Mouse (Mus musculus) limb, embryonic 12.5 days (tissue): ENCODE results near the gene Ctbp2. TPM values are rescaled to one million over a fixed set of nuclear protein-coding genes. Genes with fewer than 3 reads are reported as not detected.

Experiments
- ATAC-seq: fragments of 200-750 bp; cut with Nextera tagmentation; 2 replicates; pipeline ENCODE4 v1.8.0; 2017; ENCODE audit warnings: low read depth, moderate TSS enrichment; ENCODE audit not compliant: insufficient number of reproducible peaks, insufficient read depth, low FRiP score, low TSS enrichment
- H3K27ac ChIP-seq: fragments of 300-500 bp; sonication (generic); 2 replicates; pipeline ENCODE4 v1.5.1; 2016; ENCODE audit warnings: mild to moderate bottlenecking, moderate library complexity
- H3K27me3 ChIP-seq: fragments of 300-500 bp; sonication (generic); 2 replicates; pipeline ENCODE4 v1.6.1; 2016; ENCODE audit warnings: mild to moderate bottlenecking, moderate library complexity
- H3K36me3 ChIP-seq: fragments of 300-500 bp; sonication (generic); 2 replicates; pipeline ENCODE4 v1.6.1; 2016; ENCODE audit warnings: mild to moderate bottlenecking, moderate library complexity
- H3K4me1 ChIP-seq: fragments of 300-500 bp; sonication (generic); replicated peaks from 2 replicates; pipeline ENCODE4 v1.6.1; 2016
- H3K4me2 ChIP-seq: fragments of 300-500 bp; sonication (generic); 2 replicates; pipeline ENCODE4 v1.6.1; 2016; ENCODE audit warnings: mild to moderate bottlenecking, moderate library complexity
- H3K4me3 ChIP-seq: fragments of 300-500 bp; sonication (generic); replicated peaks from 2 replicates; pipeline ENCODE4 v1.5.1; 2016; ENCODE audit warnings: mild to moderate bottlenecking
- H3K9ac ChIP-seq: fragments of 300-500 bp; sonication (generic); replicated peaks from 2 replicates; pipeline ENCODE4 v1.6.1; 2016; ENCODE audit warnings: mild to moderate bottlenecking, moderate library complexity
- H3K9me3 ChIP-seq: fragments of 300-500 bp; sonication (generic); 2 replicates; pipeline ENCODE4 v1.6.1; 2016; ENCODE audit warnings: mild to moderate bottlenecking, moderate library complexity
- WGBS: fragments of 180-500 bp; shearing (Covaris S2); methylation state at CpG from one replicate; pipeline ENCODE4 v1.1.7; 2016; 5-methylcytosine and 5-hydroxymethylcytosine counted together
- polyA plus RNA-seq: library from polyadenylated mRNA; unstranded; fragments of >200 nt; fragmentation: Nextera tagmentation; extraction: Ambion mirVana; gene quantifications from 2 replicates; pipeline ENCODE4 v1.2.1, GENCODE M21; 2016

The Ctbp2 gene
- polyA plus RNA-seq, 1 experiment from 2014 or later: 105 TPM

DNA sequence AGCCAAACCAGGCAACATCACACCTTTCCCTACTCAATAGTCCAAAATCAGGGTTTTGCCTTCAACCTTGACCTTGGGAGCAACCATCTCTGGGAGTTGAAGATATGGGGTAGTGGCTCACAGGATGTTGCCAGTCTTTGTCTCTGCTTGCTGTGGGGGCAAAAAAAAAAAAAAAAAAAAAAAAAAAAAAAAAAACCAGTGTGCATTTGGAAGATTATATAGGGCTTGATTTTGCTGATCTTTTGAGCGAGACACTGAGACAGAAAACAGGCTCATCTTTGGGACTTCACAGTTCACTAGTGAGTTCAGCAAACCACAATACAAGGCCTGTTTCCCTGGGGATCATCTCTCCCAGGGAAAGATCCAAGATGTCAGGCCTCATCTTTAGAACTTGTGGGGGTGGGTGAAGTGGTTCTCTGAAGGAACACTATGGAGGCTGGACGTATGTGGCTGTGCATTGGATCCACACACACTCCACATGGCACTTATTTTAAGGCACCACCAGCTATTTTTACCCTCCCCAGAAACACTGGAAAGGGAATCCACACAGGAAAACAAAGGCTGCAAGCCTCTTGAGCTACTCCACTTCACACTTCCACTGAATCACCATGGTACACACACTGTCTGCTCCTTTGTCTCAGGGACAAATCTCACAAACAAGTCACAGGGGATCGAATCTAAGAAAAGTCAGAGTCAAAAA, 84.4 kb downstream of the Ctbp2 start:
- Histone ChIP-seq H3K4me3 (no peak overlapping the region), H3K9me3 (no peaks in the 10 kb centered on the region), H3K36me3 (peaks cover 10% of the 10 kb centered on the region; the same call in 1 of the 2 replicates), H3K9ac (no peak overlapping the region), H3K4me1 (peaks cover 67% of the 10 kb centered on the region), H3K4me2 (no peak overlapping the region), H3K27ac (no peak overlapping the region), H3K27me3 (no peaks in the 10 kb centered on the region)
- ATAC-seq: no peak
- WGBS: 86% methylated on average over 3 of the region's 3 CpGs

DNA sequence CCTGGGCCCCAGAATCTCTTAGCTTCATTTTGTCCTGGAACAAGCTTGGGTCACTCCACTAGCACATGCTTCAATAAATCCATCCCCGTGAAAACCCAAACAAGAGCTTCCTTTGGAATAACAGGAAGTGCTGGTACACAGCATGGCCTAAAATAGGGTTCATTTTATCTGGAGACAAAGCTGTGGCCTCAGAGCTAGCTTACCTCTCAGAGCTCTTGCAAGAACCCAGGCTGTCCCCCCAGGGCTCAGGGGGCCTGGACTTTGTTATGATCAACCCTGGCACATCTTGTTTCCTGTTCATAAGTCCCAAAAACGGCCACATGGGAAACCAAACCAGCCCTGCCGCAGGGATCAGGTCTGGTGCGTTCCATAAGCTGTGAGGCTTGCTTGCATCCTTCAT, 86.5 kb downstream of the Ctbp2 start:
- peak overlapping the region; percentile 10; the same call in 1 of the 2 replicates for H3K4me2 ChIP-seq
- 6% methylated on average over 4 of the region's 4 CpGs for WGBS
- no peaks in the 10 kb centered on the region for H3K27me3 ChIP-seq
- no peak overlapping the region for H3K4me3 ChIP-seq
- no peaks in the 10 kb centered on the region for H3K36me3 ChIP-seq
- peaks cover 83% of the 10 kb centered on the region for H3K4me1 ChIP-seq
- H3K27ac ChIP-seq: peak overlapping the region; percentile 70
- H3K9ac ChIP-seq: no peak overlapping the region
- no peak for ATAC-seq
- no peaks in the 10 kb centered on the region for H3K9me3 ChIP-seq

DNA sequence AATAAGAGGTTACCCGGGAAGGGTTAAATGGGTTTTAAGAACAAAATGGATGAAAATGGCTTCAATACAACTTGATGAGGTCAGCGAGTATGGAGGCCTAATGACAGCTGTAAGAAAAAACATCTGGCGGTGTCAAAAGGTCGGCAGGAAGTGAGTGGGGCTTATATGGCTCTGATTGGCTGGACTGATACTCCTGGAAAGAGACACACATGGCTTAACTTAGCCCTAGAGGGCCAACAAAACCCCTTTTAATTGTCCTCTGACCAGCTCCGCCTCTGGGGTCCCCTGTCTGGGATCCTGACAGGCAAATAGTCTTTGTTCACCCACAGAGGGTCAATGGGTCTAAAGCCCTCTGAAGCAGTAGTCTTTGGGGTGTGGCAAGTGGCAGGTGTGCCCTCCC, 86.9 kb downstream of the Ctbp2 start:
- no peak overlapping the region for H3K4me3 ChIP-seq
- peak; percentile 58; the same call in 1 of the 2 replicates for ATAC-seq
- H3K9me3 ChIP-seq: no peaks in the 10 kb centered on the region
- H3K36me3 ChIP-seq: no peaks in the 10 kb centered on the region
- peaks cover 81% of the 10 kb centered on the region for H3K4me1 ChIP-seq
- no peak overlapping the region for H3K9ac ChIP-seq
- 11% methylated on average over 5 of the region's 5 CpGs for WGBS
- peak overlapping the region; percentile 10; the same call in 1 of the 2 replicates for H3K4me2 ChIP-seq
- no peaks in the 10 kb centered on the region for H3K27me3 ChIP-seq
- peak overlapping the region; percentile 70; the same call in 1 of the 2 replicates for H3K27ac ChIP-seq

DNA sequence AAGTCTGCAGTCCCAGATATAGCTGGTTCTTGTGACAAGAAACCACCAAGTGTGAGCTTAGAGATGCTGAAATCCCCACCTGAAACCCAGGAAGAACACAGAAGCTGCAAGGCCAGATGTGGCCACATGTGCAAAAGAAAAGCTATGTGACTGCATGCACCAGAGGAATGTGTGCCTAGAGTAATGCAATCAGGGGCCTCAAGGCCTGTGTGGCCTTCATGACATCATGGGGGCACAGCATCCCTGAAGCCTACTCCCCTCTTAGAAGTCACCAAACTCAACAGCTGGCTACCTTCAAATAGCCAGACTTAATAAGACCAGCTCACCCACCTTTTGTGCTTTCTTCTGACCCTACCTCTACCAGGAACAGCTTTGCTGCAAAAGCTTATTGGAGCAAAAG, 88.3 kb downstream of the Ctbp2 start:
- Histone ChIP-seq H3K36me3 (no peaks in the 10 kb centered on the region), H3K4me1 (peaks cover 74% of the 10 kb centered on the region), H3K27ac (0 out of 2 replicates have a peak overlapping the region, but pooled peaks have one; percentile 32), H3K9me3 (no peaks in the 10 kb centered on the region), H3K4me3 (no peak overlapping the region), H3K9ac (no peak overlapping the region), H3K27me3 (no peaks in the 10 kb centered on the region), H3K4me2 (no peak overlapping the region)
- no peak for ATAC-seq

DNA sequence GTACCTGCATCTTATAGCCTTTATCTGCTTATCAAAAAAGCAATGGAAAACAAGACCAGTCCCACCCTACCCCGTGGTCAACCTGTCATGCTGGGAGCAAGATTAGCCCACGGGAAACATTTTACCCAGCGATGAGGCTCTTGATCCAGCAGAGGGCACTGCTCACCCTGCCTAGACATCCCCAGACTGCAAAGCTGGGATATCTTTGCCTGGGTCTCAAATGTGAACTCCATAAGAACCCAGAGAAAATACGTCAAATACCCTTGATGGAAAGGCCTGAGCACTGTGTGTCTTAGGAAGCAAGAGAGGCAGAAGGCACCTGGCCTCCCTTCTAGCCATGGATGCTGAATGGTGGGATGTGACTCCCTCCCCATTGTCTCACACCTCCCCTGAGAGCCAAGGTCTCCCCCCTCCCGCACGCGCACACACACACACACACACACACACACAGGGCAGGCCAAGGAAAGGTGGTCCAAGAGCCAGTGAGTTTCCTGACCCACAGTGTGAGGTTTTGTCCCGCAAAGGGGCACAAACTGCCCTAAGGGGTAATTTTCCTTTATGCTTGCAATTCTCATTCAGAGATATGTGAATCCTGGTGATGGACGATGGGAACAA, 91.5 kb downstream of the Ctbp2 start:
- H3K36me3 ChIP-seq: peaks cover 4% of the 10 kb centered on the region; the same call in 1 of the 2 replicates
- no peak overlapping the region for H3K9ac ChIP-seq
- no peaks in the 10 kb centered on the region for H3K27me3 ChIP-seq
- no peaks in the 10 kb centered on the region for H3K9me3 ChIP-seq
- peak; percentile 43; the same call in 1 of the 2 replicates for ATAC-seq
- H3K4me1 ChIP-seq: peaks cover 65% of the 10 kb centered on the region
- 56% methylated on average over 9 of the region's 9 CpGs for WGBS
- no peak overlapping the region for H3K4me2 ChIP-seq
- no peak overlapping the region for H3K27ac ChIP-seq
- no peak overlapping the region for H3K4me3 ChIP-seq

DNA sequence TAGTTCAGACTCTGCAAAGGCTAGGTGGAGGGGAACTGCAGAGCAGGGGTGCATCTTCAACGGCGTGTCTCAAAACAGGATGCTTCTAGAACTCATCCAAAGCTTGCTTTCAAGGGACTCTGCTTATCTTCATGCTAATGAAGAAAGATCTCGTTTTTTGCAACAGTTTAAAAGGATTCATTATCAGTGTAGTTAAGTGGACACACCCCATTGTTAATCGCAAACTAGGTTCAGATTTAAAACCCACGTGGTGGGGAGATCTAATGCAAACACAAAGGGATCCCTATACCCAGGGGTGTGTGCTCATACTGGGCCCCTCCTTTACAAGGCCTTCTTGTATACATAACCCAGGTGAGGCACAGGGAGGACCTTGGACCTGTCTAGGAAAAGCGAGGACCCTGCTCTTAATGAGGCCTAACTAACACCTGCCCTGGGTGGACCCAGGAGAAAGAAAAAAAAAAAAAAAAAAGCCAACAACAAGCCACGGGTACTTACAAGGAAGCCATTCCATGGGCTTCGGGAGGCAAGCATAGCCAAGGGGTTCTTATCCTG, 94.6 kb downstream of the Ctbp2 start:
- peaks cover 63% of the 10 kb centered on the region for H3K4me1 ChIP-seq

DNA sequence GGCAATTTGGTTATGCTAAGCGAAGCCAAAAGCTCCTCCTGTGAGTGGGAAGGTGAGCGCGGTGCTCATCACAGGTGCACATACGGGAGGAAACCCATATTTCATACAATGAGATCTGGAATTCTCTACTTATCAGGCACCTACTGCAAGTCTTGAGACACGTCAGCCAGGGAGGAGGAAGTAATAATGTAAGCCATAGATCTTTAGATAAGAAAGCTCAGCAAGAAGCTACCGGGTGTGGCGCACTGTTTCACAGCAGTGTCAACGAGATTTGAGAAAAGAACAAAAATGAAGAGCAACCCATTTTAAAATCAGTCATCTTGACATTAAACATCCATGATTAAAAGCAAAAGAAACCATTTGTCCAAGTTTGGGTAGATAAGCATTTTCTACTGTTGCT, 95.2 kb downstream of the Ctbp2 start:
- no peak overlapping the region for H3K9ac ChIP-seq

More for the DNA sequence above, 94.6 kb downstream of the Ctbp2 start:
- H3K27me3 ChIP-seq: no peaks in the 10 kb centered on the region
- H3K4me2 ChIP-seq: no peak overlapping the region
- H3K9ac ChIP-seq: no peak overlapping the region
- no peak for ATAC-seq
- no peak overlapping the region for H3K4me3 ChIP-seq
- 70% methylated on average over 8 of the region's 8 CpGs for WGBS
- peaks cover 4% of the 10 kb centered on the region; the same call in 1 of the 2 replicates for H3K36me3 ChIP-seq
- no peaks in the 10 kb centered on the region for H3K9me3 ChIP-seq
- no peak overlapping the region for H3K27ac ChIP-seq

DNA sequence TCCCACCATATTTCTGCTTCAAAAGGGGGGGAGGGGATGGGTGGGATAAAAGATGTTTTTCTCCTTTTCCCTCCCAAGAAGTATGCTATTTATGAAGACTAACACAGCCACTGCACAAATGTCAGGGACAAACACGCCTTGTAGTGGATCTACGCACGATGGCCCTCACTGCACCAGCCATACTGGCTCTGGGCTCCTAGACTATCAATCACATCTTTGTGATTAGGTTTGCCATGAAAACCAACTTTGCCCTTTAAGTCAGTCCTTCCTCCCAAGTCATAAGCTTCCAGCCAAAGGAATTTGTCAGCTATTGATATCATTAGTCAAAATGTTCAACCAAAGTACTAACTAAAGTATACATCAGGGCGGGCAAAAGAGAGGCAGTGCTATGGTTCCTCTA, 96.2 kb downstream of the Ctbp2 start:
- no peaks in the 10 kb centered on the region for H3K27me3 ChIP-seq
- H3K4me2 ChIP-seq: no peak overlapping the region
- H3K27ac ChIP-seq: no peak overlapping the region
- H3K9me3 ChIP-seq: no peaks in the 10 kb centered on the region
- H3K4me1 ChIP-seq: peaks cover 54% of the 10 kb centered on the region
- no peak overlapping the region for H3K4me3 ChIP-seq
- H3K9ac ChIP-seq: no peak overlapping the region
- WGBS: 91% methylated on average over 4 of the region's 4 CpGs
- H3K36me3 ChIP-seq: peaks cover 12% of the 10 kb centered on the region
- no peak for ATAC-seq

More for the DNA sequence above, 95.2 kb downstream of the Ctbp2 start:
- H3K9me3 ChIP-seq: no peaks in the 10 kb centered on the region
- peaks cover 63% of the 10 kb centered on the region for H3K4me1 ChIP-seq
- 88% methylated on average over 8 of the region's 8 CpGs for WGBS
- H3K4me2 ChIP-seq: no peak overlapping the region
- peaks cover 7% of the 10 kb centered on the region; the same call in 1 of the 2 replicates for H3K36me3 ChIP-seq
- no peaks in the 10 kb centered on the region for H3K27me3 ChIP-seq
- ATAC-seq: no peak
- H3K27ac ChIP-seq: no peak overlapping the region
- H3K4me3 ChIP-seq: no peak overlapping the region

DNA sequence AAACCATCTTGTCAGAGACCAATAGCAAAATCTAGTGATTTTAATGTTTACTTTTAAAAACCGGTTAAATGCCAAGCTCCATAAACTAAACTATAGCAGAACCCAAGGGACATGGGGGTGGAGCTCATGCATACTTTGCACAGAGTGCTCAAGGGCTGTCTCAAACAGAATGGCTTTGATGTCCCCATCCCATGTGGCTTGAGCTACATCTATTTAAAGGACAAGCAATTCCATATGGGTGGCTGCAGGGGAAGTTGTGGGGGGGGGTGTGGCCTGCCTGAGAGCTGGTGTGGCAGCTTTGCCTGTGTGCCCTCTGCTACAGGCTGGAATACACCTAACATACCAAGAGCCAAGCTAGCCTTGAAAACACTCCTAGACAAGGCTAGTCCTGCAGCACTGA, 99.5 kb downstream of the Ctbp2 start:
- Histone ChIP-seq H3K9ac (no peak overlapping the region), H3K27me3 (no peaks in the 10 kb centered on the region), H3K4me1 (peaks cover 49% of the 10 kb centered on the region), H3K9me3 (no peaks in the 10 kb centered on the region), H3K36me3 (peaks cover 18% of the 10 kb centered on the region; the same call in 1 of the 2 replicates), H3K4me3 (no peak overlapping the region), H3K27ac (no peak overlapping the region), H3K4me2 (no peak overlapping the region)
- WGBS: 13% methylated on average over 1 of the region's 1 CpGs
- no peak for ATAC-seq

DNA sequence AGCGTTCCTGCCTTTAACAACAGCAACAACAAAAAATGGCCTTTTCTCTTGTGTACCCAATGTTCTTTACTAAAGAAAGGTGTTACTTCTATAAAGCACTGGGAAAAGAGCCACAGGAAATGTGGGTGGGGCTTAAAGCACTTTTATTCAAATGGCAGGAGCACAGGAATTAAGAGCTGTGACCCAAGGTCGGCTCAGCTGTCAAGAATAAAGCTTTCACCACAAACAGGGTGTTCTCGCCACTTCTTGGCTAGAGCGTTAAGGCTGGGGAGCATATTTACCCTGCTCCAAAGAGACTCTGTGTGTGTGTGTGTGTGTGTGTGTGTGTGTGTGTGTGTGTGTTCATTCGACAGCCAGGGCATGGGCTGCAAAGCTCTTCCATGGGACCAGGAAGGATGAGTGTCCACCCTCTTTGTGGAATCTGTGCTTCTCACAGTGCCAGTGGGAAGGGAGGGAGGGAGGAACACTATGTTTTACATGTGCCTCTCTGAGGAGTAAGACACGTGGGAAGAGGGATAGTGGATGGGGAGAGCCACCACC, 104.6 kb downstream of the Ctbp2 start:
- Histone ChIP-seq H3K4me1 (peaks cover 46% of the 10 kb centered on the region), H3K27ac (no peak overlapping the region), H3K4me3 (no peak overlapping the region), H3K9me3 (no peaks in the 10 kb centered on the region), H3K36me3 (peaks cover 18% of the 10 kb centered on the region; the same call in 1 of the 2 replicates), H3K27me3 (no peaks in the 10 kb centered on the region), H3K9ac (no peak overlapping the region), H3K4me2 (no peak overlapping the region)
- 33% methylated on average over 6 of the region's 6 CpGs for WGBS
- ATAC-seq: no peak

DNA sequence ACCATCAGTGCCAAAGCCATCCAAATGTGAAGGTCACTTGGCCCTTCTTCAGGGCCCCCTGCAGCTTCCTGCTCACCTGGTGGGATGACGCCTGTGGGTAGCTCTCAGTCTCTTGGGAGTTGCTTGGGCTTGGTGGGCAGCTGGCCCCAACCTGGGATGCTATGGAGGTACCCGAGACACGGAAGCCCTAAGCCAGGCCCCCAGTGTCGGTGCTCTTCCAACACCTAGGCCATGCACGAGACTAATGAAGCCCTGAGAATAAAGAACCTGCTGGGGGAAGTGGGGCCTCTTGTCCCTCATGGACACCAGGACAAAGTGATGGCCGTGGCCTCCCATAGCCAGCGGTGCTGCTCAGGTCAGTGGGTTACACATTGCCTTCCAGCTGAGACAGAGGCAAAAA, 105.2 kb downstream of the Ctbp2 start:
- H3K36me3 ChIP-seq: peaks cover 16% of the 10 kb centered on the region
- no peaks in the 10 kb centered on the region for H3K9me3 ChIP-seq
- no peaks in the 10 kb centered on the region for H3K27me3 ChIP-seq
- no peak overlapping the region for H3K27ac ChIP-seq
- peaks cover 45% of the 10 kb centered on the region for H3K4me1 ChIP-seq
- no peak overlapping the region for H3K4me3 ChIP-seq
- no peak for ATAC-seq
- H3K4me2 ChIP-seq: no peak overlapping the region
- H3K9ac ChIP-seq: no peak overlapping the region
- WGBS: 71% methylated on average over 7 of the region's 7 CpGs
